Mouse (Mus musculus): Measurements from ENCODE around the gene Ppp1r12c.
"Not testable (repeated sequence)": the region's sequence is repeated elsewhere in the genome, so short reads cannot be mapped to it uniquely, and the experiment has no call there.

The Ppp1r12c gene

DNA sequence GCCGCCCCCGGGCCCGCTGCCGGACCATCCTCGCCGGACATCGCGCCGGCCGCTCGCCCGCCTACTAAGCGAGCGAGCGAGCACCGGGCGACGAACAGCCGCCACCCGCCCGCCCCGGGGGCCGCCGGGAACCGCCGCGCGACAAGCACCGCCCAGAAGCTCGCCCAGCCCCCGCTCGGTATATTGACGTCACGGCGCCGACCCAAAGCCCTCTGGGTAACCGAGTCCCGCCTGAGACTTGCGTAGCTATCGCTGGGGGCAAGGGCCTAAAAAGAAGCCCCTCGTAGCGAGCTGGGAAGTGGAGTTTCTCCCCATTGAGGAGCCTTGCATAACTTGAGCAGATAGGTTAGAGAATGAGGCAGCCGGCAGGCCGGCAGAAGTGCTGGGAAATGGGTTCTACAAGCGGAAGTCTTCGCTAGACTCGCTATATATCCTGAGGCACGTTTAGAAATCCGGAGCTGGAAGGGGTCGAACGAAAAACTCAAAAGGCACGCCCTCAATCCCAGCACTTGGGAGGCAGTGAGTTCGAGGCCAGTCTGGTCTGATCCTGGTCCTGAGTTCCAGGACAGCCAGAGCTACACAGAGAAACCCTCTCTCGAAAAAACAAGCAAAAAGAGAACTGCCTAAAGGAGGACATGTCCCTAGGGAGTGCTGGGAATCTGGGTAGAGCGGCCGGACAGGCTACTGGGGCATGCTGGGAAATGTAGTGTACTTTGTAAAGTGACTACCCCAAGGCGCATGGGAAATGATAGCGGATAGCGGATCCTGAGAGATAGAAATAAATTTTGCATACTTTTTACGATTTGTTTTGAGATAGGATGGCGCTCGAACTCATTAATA lies at the start of gene Ppp1r12c:
Ppp1r12c (minus strand) TSS at position 123 of the 840 bp plus-strand sequence.
- peak; percentile 96 for DNase-seq

DNA sequence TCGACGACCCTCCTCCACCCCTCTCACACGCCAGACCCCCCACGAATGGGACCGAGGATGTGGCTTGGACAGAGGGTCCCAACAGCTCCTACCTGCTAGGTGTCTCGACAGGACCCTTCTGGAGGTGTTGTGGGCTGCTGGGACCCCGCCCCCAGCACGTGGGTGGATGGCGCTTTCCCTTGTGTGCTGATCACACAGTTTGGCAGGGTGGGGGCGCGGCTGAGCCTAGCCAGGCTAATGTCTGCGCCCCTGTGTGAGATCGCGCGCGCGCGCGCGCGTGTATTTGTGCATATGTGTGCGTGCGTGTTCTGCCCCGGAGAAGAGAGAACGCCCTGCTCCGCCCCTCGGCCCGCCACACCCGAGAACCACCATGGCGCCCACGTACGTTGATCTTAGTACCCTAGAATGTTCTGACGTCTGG lies 45.8 kb upstream of the Ppp1r12c start, which contains the start of gene Syt5:
Syt5 (minus strand) TSS at position 321 of the 421 bp plus-strand sequence.
- DNase-seq = peak; percentile 38

- DNase-seq = peak; percentile 28
Measured at GRCm38 (mm10) chr7:4546591-4547131, 45.2 kb upstream of the Ppp1r12c start.

GRCm38 (mm10) chr7:4546050-4546449 lies 44.6 kb upstream of the Ppp1r12c start:
- no peak for DNase-seq

DNA sequence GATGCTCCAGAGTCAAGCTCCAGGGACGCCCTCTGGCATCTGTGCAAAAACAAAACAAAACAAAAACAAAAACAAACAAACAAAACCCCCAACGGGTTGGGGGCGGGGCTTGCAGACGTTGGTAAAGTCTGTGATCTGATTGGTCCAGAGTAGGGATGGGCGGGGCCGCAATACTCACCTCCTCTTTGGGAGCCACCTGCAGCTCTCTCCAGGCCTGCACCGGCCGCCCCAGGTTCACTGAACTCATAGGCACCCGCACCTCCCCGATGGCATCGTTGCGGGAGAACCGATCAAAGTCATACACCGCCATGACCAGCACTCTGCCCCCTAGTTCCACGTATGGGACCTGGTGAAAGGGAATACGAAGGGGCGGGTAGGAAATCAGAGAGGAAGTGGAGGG lies 40.5 kb upstream of the Ppp1r12c start:
- peak; percentile 49 for DNase-seq

- DNase-seq = no peak
Measured at GRCm38 (mm10) chr7:4541344-4541743, 39.9 kb upstream of the Ppp1r12c start.

DNA sequence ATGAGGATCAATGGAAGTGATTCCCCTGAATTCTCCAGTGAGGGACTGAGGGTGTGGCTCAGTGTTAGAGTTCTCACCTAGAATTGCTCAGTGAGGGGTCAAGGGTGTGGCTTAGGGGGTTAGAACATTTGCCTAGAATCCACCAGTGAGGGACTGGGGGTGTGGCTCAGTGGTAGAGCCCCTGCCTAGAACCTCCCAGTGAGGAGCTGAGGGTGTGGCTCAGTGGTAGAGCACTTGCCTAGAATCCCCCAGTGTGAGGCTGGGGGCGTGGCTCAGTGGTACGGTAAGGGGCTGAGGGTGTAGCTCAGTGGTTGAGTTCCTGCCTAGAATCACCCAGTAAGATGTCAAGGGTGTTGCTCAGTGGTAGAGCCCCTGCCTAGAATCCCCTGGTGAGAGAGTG lies 37.5 kb upstream of the Ppp1r12c start:
- DNase-seq = no peak

DNA sequence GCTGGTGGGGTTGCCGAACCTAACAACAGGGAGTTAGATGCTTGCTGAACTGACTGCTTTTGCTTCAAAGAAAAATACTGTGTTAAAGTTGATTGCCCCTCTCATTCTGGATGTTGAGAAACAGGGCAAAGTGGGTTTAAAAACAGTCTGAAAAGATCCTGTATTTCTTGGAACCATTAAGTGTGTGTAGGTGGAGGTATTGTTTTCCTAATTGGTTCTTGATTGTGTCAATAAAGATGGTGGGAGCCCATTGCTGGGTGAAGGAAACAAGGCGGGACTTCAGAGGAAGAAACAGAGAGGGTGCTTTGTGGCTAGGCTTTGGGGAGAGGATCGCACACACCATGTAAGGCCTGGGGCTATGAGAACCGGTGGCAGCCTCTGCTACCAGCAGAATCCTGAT lies 35.7 kb upstream of the Ppp1r12c start:
- DNase-seq = no peak

DNA sequence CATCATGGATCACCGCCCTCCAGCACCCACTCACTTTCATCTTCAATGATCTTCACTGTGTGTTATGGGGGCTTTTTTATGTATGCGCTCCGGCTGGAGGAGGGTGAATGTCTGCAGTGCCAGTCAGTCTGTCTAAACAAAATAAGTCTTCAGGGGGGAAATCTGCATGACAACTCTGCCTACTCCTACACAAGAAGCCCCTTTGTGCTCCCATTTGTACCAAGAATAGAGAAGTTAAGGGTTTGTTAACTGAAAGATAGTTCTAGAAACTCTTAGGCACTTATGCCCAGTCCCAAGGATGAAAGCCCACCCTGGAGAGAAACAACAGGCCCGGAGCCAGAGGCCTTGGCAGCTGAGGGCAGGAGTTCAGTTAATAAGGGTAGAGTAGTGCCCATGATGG lies 34.9 kb upstream of the Ppp1r12c start:
- no peak for DNase-seq

GRCm38 (mm10) chr7:4532005-4532729 lies 30.7 kb upstream of the Ppp1r12c start, which contains the start of gene Dnaaf3:
Gene Dnaaf3, minus strand, starts transcription at chr7:4532453.
- no peak for DNase-seq

DNA sequence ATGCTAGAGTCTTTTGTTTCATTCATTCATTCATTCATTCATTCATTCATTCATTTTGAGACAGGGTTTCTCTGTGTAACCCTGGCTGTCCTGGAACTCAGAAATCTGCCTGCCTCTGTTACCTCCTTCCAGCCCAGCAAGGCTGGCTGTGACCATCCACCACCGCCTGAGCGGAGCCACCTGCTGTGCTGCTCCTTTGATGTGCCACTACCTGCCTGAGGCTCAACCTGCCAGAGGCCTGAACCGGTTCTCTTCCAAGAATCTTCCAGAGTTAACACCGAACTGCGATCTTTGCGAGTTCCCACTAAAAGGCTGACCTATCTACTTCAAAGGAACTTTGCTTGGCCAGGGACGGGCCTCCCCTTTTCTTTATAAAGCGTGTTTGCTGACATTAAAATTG lies 28.7 kb upstream of the Ppp1r12c start:
- DNase-seq = not testable (repeated sequence)

DNA sequence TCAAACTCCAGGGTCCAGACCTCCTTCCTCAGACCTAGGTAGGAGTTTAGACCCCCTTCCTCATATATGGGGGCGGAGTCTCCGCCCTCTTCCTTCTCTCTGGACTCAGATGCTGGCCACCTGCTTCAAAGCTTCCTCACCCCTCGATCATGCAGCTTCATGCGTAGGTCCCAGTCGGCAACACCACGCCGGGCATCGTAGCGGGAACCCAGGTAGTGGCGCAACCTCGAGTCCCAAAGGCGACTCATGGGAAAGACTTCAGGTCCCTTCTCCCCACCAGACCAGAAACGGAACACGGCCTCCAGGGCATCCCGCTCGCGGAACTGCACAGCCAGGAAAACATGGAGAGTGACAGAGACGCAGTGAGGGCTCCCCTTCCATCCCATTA lies 25.8 kb upstream of the Ppp1r12c start:
- no peak for DNase-seq

DNA sequence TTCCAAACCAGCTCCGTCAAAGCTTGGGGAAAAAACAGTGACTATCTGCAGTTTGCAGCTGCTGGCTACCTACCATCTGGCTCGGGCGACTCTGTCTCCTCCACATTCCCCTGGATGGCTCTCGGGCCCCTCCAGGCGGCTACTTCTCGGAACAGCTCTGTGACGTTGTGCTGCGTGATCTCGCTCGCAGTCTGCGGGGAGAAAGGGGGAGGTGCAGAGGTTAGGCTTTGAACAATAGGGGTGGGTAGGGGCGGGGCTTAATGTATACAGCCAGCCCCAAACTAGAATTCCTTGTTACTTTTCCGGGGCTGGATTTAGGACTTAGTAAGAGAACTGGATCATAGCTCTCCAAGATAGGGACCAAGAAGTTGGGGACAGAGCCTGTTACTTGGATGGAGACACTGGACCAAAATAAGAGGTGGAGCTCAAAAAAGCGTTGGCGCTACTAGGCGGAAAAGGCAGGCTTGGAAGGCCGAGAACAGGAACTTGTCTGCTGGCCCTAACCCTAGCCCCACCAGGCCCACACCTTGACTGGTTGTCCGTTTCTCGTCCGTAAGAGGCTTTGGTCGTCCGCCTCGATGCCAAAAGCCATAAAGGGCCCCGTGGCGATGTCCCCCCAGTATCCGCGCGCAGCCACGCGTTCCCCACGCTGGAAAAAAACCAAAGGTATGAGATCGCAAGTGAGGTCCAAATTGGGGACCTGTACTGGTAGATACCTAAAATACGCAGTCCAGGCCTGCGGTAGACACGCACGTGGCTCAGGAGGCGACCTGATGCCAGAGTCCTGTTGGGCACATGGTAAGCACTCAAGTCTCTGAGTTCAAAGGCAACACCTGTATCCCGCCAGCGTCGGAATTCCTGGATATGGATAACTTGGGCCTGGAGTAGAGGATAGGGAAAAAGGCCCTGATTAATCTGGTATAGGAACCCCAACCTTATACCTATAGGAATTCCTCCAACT lies 25.1 kb upstream of the Ppp1r12c start:
- peak; percentile 86 for DNase-seq

DNA sequence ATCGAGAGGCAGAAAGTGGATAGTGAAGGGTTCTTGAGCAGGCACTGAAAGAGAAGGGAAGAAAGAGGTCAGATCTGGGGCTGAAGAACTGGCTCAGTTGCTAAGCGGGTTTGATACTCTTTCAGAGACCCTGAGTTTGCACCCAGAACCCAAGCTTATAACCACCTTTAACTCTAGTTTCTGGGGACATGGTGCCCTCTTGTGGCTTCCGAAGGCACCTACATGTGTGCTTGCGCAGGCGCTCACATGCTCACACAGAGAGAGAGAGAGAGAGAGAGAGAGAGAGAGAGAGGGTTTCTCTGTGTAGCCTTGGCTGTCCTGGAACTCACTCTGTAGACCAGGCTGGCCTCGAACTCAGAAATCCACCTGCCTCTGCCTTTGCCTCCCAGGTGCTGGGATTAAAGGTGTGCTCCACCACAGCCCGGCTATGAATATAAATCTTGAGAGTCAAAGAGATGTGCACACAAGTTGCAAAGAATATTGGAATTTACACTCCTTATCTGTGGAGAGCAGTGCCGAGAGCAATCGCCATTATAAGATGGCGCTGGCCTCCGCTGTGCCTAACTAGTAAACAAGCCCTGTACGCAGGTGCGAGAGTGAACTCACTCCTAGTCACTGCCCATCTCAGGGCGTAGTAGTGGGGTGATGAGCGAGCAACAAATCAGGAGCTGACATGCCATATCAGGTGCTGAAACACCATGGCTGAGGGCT lies 22.9 kb upstream of the Ppp1r12c start, which contains the start of gene Tnni3:
Tnni3 (minus strand) TSS at position 18 of the 711 bp plus-strand sequence.
- peak; percentile 74 for DNase-seq

DNA sequence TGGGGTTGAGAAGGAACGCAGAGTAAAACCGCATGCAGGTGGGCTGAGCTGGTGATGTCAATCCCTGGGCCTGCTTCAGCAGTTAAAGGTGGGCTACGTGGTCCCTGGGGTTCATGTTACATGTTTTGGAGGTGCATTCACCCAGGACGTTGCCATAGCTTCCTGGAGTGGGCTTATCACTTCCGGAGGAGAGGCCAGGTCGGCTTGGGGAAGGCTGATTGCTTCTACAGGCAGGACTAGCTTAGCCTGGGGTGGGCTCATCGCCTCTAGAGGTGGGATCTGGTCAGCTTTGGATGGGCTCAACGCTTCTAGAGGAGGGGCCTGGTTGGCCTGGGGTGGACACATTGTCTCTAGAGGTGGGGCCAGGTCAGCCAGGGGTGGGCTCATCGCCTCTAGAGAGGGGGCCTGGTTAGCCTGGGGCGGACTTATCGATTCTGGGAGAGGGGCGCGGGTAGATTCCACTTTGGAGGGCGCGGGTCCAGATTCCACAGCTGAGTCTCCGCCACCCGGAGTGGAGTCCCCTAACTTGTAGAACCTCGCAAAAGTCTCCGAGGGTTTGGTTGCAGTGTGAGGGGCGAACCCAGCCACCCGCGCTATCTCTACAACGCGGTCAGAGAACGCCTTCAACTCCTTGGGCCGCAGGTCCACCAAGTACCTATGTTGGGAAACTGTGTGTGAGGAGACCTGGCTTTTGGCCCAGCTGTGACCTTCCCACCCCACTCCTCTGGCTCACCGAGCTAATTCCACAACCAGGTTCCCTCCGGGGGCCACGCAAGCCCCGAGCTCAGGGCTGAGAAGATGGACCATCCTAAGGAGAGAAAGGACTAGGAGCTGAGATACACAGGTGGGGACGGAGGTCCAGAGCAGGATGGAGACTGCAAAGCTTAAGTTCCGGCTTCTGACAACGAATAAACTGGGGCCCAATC lies 22.0 kb upstream of the Ppp1r12c start:
- DNase-seq = no peak

DNA sequence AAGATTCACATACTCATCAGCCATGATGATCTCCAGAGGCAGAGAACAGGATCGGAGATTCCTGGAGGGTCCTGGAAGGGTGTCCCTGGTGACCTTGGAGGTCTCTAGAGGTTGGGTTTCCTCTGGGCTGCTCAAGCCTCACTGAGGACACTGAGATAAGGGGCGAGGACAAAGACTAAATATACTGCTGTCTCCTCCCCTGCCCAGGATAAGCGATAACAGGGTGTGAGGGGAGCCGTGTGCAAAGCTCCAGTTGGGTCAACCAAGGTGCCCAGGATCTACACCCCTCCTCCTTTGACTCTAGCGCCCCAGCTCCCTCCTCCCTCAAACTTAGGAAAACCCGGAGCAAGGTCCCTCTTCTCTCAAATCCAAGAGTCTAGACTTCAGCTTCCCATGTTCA lies 20.8 kb upstream of the Ppp1r12c start:
- no peak for DNase-seq

GRCm38 (mm10) chr7:4521231-4522003 lies 19.9 kb upstream of the Ppp1r12c start:
- peak; percentile 78 for DNase-seq

- no peak for DNase-seq
Measured at GRCm38 (mm10) chr7:4518487-4518886, 17.0 kb upstream of the Ppp1r12c start.

- no peak for DNase-seq
Measured at GRCm38 (mm10) chr7:4516332-4517050, 15.0 kb upstream of the Ppp1r12c start, which contains the start of gene Tnnt1. Gene Tnnt1, minus strand, starts transcription at chr7:4516382.

Measured in thymus, postnatal 4 days (tissue).